Comparison of ENCODE assay signal across 8 mouse cellular contexts in genomic region chr5:33651921-33652782, GRCm38 (mm10). TPM values are rescaled to one million over a fixed set of nuclear protein-coding genes. Genes with fewer than 3 reads are reported as not detected.
DNase-seq lines count a peak whose midpoint lies in the region; ATAC-seq and TF ChIP-seq lines count a peak whose summit lies in the region.

Gene Slbp (minus strand): TSS chr5:33652574.

- H3K9ac ChIP-seq in forebrain, embryonic 13.5 days = peak within 1 kb of the TSS; percentile 86
- peak within 1 kb of the TSS; percentile 87 for H3K9ac ChIP-seq in liver, postnatal 0 days (replicated peaks)
- H3K9ac ChIP-seq in neural tube, embryonic 14.5 days (replicated peaks; ENCODE audit: low read depth, low read length) = peak within 1 kb of the TSS; percentile 76

- peak within 1 kb of the TSS; percentile 97 for H3K27ac ChIP-seq in forebrain, embryonic 13.5 days
- peak within 1 kb of the TSS; percentile 98 for H3K27ac ChIP-seq in liver, postnatal 0 days (ENCODE audit: low read depth)
- H3K27ac ChIP-seq in neural tube, embryonic 14.5 days (ENCODE audit: low read depth, low read length) = peak within 1 kb of the TSS; percentile 94

- H3K4me3 ChIP-seq in E14TG2a.4 (replicated peaks; ENCODE audit: low read length) = peak within 1 kb of the TSS; percentile 98
- peak within 1 kb of the TSS; percentile 86 for H3K4me3 ChIP-seq in forebrain, embryonic 13.5 days
- peak within 1 kb of the TSS; percentile 72 for H3K4me3 ChIP-seq in liver, postnatal 0 days (ENCODE audit: low read depth, low read length)
- H3K4me3 ChIP-seq in neural tube, embryonic 14.5 days (ENCODE audit: low read depth, low read length) = peak within 1 kb of the TSS; percentile 72

- H3K4me2 ChIP-seq in forebrain, embryonic 13.5 days = peak within 1 kb of the TSS; percentile 75
- peak within 1 kb of the TSS; percentile 76 for H3K4me2 ChIP-seq in liver, postnatal 0 days (ENCODE audit: low read depth, low read length)
- peak within 1 kb of the TSS; percentile 46 for H3K4me2 ChIP-seq in neural tube, embryonic 14.5 days (ENCODE audit: low read depth, low read length)

- TF ChIP-seq EP300 in liver, postnatal 0 days (IDR thresholded peaks at IDR 0.05; ENCODE audit: low read depth) = peak; percentile 52

- no peak for TF ChIP-seq CTCF in E14TG2a.4 (conservative IDR thresholded peaks at IDR 0.05; ENCODE audit: low read length)
- no peak for TF ChIP-seq CTCF in liver, postnatal 0 days (IDR thresholded peaks at IDR 0.05; ENCODE audit: low read depth)

- peak; percentile 95 for DNase-seq in c-Kit-positive CD71-positive TER-119-positive erythroid progenitor cells, embryonic 14.5 days (ENCODE audit: low spot score)
- DNase-seq in heart, postnatal 10 days = peak; percentile 97 to 98
- no peak for DNase-seq in large intestine, adult 2 months (ENCODE audit: low read depth, low spot score)
- peak; percentile 95 for DNase-seq in liver, postnatal 0 days
- peak; percentile 97 for DNase-seq in testis, postnatal 10 days (ENCODE audit: low spot score)

- intact Hi-C loops in heart, postnatal 10 days (cut with DNase I) = loop anchor here (10.0 kb wide), 1 partner anchor 283 kb away; the partner anchor contains the start of gene Nelfa

- ATAC-seq in forebrain, embryonic 13.5 days = peak; percentile 97
- ATAC-seq in liver, postnatal 0 days = peak; percentile 92
- ATAC-seq in neural tube, embryonic 14.5 days (ENCODE audit: low read depth) = peak; percentile 96

- H3K4me1 ChIP-seq in E14TG2a.4 (replicated peaks; ENCODE audit: low read depth, low read length) = peaks cover 56% of the 10 kb centered on the region
- H3K4me1 ChIP-seq in forebrain, embryonic 13.5 days = peaks cover 41% of the 10 kb centered on the region
- H3K4me1 ChIP-seq in liver, postnatal 0 days (ENCODE audit: insufficient read depth) = peaks cover 33% of the 10 kb centered on the region
- peaks cover 24% of the 10 kb centered on the region for H3K4me1 ChIP-seq in neural tube, embryonic 14.5 days (ENCODE audit: control insufficient read depth, insufficient read depth, low read length)

- under 1% methylated on average over 82 of the region's 82 CpGs for WGBS in forebrain, embryonic 13.5 days
- WGBS in large intestine, adult 2 months = under 1% methylated on average over 82 of the region's 82 CpGs
- WGBS in liver, postnatal 0 days (ENCODE audit: insufficient replicate concordance) = 1% methylated on average over 77 of the region's 82 CpGs
- under 1% methylated on average over 82 of the region's 82 CpGs for WGBS in neural tube, embryonic 14.5 days

- no peaks in the 10 kb centered on the region for H3K27me3 ChIP-seq in E14TG2a.4 (ENCODE audit: insufficient read depth, low read length)
- H3K27me3 ChIP-seq in forebrain, embryonic 13.5 days = no peaks in the 10 kb centered on the region
- no peaks in the 10 kb centered on the region for H3K27me3 ChIP-seq in liver, postnatal 0 days (ENCODE audit: insufficient read depth, low read length)
- no peaks in the 10 kb centered on the region for H3K27me3 ChIP-seq in neural tube, embryonic 14.5 days (ENCODE audit: control insufficient read depth, insufficient read depth, low read length)

- H3K36me3 ChIP-seq in E14TG2a.4 (ENCODE audit: insufficient read depth, low read length) = peaks cover 68% of the 10 kb centered on the region
- peaks cover 54% of the 10 kb centered on the region for H3K36me3 ChIP-seq in forebrain, embryonic 13.5 days (ENCODE audit: poor library complexity, severe bottlenecking)
- H3K36me3 ChIP-seq in liver, postnatal 0 days (replicated peaks; ENCODE audit: insufficient read depth, low read length) = peaks cover 47% of the 10 kb centered on the region
- peaks cover 23% of the 10 kb centered on the region; the same call in 1 of the 2 replicates for H3K36me3 ChIP-seq in neural tube, embryonic 14.5 days (ENCODE audit: control insufficient read depth, insufficient read depth, low read length)

- H3K9me3 ChIP-seq in E14TG2a.4 (ENCODE audit: low read length) = no peaks in the 10 kb centered on the region
- no peaks in the 10 kb centered on the region for H3K9me3 ChIP-seq in forebrain, embryonic 13.5 days (replicated peaks)
- H3K9me3 ChIP-seq in liver, postnatal 0 days (ENCODE audit: low read length) = no peaks in the 10 kb centered on the region
- no peaks in the 10 kb centered on the region for H3K9me3 ChIP-seq in neural tube, embryonic 14.5 days (ENCODE audit: control insufficient read depth, low read length)

RNA-seq across cellular contexts. Expression of gene Slbp, which starts in this region (rescaled TPM):
- 222 and 225 TPM in 2 replicates for polyA plus RNA-seq in forebrain, embryonic 13.5 days (2015; fragmentation: Nextera tagmentation; extraction: Ambion mirVana)
- 10 to 100 TPM; 27.6 to 29.5 TPM for total RNA-seq in heart, postnatal 10 days (2021)
- polyA plus RNA-seq in large intestine, adult 2 months (2012; rRNA removed) = 21.6 and 28.8 TPM in 2 replicates
- polyA plus RNA-seq in liver, postnatal 0 days (2015; fragmentation: Nextera tagmentation; extraction: Ambion mirVana) = 144 and 150 TPM in 2 replicates
- polyA plus RNA-seq in neural tube, embryonic 14.5 days (2014; fragmentation: Nextera tagmentation; extraction: Ambion mirVana) = 116 and 118 TPM in 2 replicates
